Mouse (Mus musculus): ENCODE results near the gene Hapln2. TPM values are rescaled to one million over a fixed set of nuclear protein-coding genes. Genes with fewer than 3 reads are reported as not detected.

Gene Hapln2
- polyA plus RNA-seq, 1 experiment from 2014 or later = 0.10 TPM

GRCm38 (mm10) chr3:88042661-88043421 lies 15.5 kb upstream of the Hapln2 start, which contains the start of gene Gpatch4:
Gpatch4 (plus strand) TSS chr3:88043108.
- Histone ChIP-seq H3K36me3 (ENCODE audit: control insufficient read depth, insufficient read depth, low read length) (no peaks in the 10 kb centered on the region), H3K4me3 (ENCODE audit: low read length) (peak within 1 kb of the TSS; percentile 95), H3K9me3 (ENCODE audit: control insufficient read depth, low read length) (no peaks in the 10 kb centered on the region), H3K27ac (ENCODE audit: low read length) (peak within 1 kb of the TSS; percentile 65), H3K4me1 (replicated peaks; ENCODE audit: control insufficient read depth, insufficient read depth, low read length) (peaks cover 9% of the 10 kb centered on the region; the same call in 1 of the 2 replicates), H3K27me3 (ENCODE audit: control insufficient read depth, insufficient read depth, low read depth, low read length) (no peaks in the 10 kb centered on the region), H3K4me2 (ENCODE audit: low read depth, low read length) (peak within 1 kb of the TSS; percentile 82), H3K9ac (ENCODE audit: low read length) (peak within 1 kb of the TSS; percentile 75)
- 8% methylated on average over 36 of the region's 36 CpGs for WGBS
- ATAC-seq (ENCODE audit: low read depth) = peak; percentile 96

GRCm38 (mm10) chr3:88035561-88036293 lies 8.3 kb upstream of the Hapln2 start:
- Histone ChIP-seq H3K9ac (ENCODE audit: low read length) (no peak overlapping the region), H3K27me3 (ENCODE audit: control insufficient read depth, insufficient read depth, low read depth, low read length) (peaks cover 2% of the 10 kb centered on the region; the same call in 1 of the 2 replicates)
- WGBS = 37% methylated on average over 1 of the region's 1 CpGs

GRCm38 (mm10) chr3:88033506-88033905 lies 6.1 kb upstream of the Hapln2 start:
- Histone ChIP-seq H3K9ac (ENCODE audit: low read length) (no peak overlapping the region), H3K4me1 (replicated peaks; ENCODE audit: control insufficient read depth, insufficient read depth, low read length) (no peaks in the 10 kb centered on the region), H3K4me2 (ENCODE audit: low read depth, low read length) (no peak overlapping the region), H3K4me3 (ENCODE audit: low read length) (no peak overlapping the region), H3K36me3 (ENCODE audit: control insufficient read depth, insufficient read depth, low read length) (no peaks in the 10 kb centered on the region), H3K27me3 (ENCODE audit: control insufficient read depth, insufficient read depth, low read depth, low read length) (peaks cover 2% of the 10 kb centered on the region; the same call in 1 of the 2 replicates), H3K27ac (ENCODE audit: low read length) (no peak overlapping the region), H3K9me3 (ENCODE audit: control insufficient read depth, low read length) (no peaks in the 10 kb centered on the region)
- WGBS = 29% methylated on average over 5 of the region's 5 CpGs
- ATAC-seq (ENCODE audit: low read depth) = peak; percentile 26; the same call in 1 of the 2 replicates

More at GRCm38 (mm10) chr3:88035561-88036293, 8.3 kb upstream of the Hapln2 start:
- no peaks in the 10 kb centered on the region for H3K4me1 ChIP-seq (replicated peaks; ENCODE audit: control insufficient read depth, insufficient read depth, low read length)
- H3K4me2 ChIP-seq (ENCODE audit: low read depth, low read length) = no peak overlapping the region
- no peaks in the 10 kb centered on the region for H3K36me3 ChIP-seq (ENCODE audit: control insufficient read depth, insufficient read depth, low read length)
- no peaks in the 10 kb centered on the region for H3K9me3 ChIP-seq (ENCODE audit: control insufficient read depth, low read length)
- H3K4me3 ChIP-seq (ENCODE audit: low read length) = no peak overlapping the region
- ATAC-seq (ENCODE audit: low read depth) = no peak
- no peak overlapping the region for H3K27ac ChIP-seq (ENCODE audit: low read length)

- ATAC-seq (ENCODE audit: low read depth) = peak; percentile 75
- no peak overlapping the region for H3K4me3 ChIP-seq (ENCODE audit: low read length)
- no peak overlapping the region for H3K27ac ChIP-seq (ENCODE audit: low read length)
- no peak overlapping the region for H3K9ac ChIP-seq (ENCODE audit: low read length)
- H3K4me1 ChIP-seq (replicated peaks; ENCODE audit: control insufficient read depth, insufficient read depth, low read length) = no peaks in the 10 kb centered on the region
- H3K27me3 ChIP-seq (ENCODE audit: control insufficient read depth, insufficient read depth, low read depth, low read length) = peaks cover 2% of the 10 kb centered on the region
- WGBS = 9% methylated on average over 19 of the region's 19 CpGs
- peaks cover 3% of the 10 kb centered on the region for H3K9me3 ChIP-seq (ENCODE audit: control insufficient read depth, low read length)
- H3K36me3 ChIP-seq (ENCODE audit: control insufficient read depth, insufficient read depth, low read length) = no peaks in the 10 kb centered on the region
- no peak overlapping the region for H3K4me2 ChIP-seq (ENCODE audit: low read depth, low read length)
Measured at GRCm38 (mm10) chr3:88030608-88031395, 3.4 kb upstream of the Hapln2 start.

DNA sequence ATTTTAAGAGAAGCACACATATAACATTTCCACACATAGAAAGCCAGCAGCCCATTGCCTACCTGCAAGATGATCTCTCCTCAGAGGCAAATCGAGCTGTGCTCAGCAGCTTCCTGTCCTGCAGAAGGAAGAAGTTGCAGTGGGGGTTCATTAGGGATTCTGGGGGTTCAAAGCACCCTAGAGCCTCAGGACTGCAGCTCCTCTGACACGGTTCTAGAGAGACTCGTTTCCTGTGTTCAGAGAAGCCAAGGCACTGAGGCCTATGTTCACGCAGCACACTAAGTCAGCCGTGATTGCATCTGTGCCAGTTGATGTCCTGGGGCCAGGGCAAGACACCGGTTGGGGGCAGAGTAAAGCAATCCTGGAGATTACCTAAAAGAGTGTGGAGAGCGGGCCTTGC lies 560 bp downstream of the Hapln2 start:
- no peak for ATAC-seq (ENCODE audit: low read depth)
- Histone ChIP-seq H3K4me3 (ENCODE audit: low read length) (no peak overlapping the region), H3K27me3 (ENCODE audit: control insufficient read depth, insufficient read depth, low read depth, low read length) (peaks cover 39% of the 10 kb centered on the region), H3K9me3 (ENCODE audit: control insufficient read depth, low read length) (peaks cover 6% of the 10 kb centered on the region), H3K27ac (ENCODE audit: low read length) (no peak overlapping the region), H3K9ac (ENCODE audit: low read length) (no peak overlapping the region), H3K36me3 (ENCODE audit: control insufficient read depth, insufficient read depth, low read length) (no peaks in the 10 kb centered on the region), H3K4me2 (ENCODE audit: low read depth, low read length) (no peak overlapping the region), H3K4me1 (replicated peaks; ENCODE audit: control insufficient read depth, insufficient read depth, low read length) (peaks cover 15% of the 10 kb centered on the region)
- WGBS = 56% methylated on average over 7 of the region's 7 CpGs

DNA sequence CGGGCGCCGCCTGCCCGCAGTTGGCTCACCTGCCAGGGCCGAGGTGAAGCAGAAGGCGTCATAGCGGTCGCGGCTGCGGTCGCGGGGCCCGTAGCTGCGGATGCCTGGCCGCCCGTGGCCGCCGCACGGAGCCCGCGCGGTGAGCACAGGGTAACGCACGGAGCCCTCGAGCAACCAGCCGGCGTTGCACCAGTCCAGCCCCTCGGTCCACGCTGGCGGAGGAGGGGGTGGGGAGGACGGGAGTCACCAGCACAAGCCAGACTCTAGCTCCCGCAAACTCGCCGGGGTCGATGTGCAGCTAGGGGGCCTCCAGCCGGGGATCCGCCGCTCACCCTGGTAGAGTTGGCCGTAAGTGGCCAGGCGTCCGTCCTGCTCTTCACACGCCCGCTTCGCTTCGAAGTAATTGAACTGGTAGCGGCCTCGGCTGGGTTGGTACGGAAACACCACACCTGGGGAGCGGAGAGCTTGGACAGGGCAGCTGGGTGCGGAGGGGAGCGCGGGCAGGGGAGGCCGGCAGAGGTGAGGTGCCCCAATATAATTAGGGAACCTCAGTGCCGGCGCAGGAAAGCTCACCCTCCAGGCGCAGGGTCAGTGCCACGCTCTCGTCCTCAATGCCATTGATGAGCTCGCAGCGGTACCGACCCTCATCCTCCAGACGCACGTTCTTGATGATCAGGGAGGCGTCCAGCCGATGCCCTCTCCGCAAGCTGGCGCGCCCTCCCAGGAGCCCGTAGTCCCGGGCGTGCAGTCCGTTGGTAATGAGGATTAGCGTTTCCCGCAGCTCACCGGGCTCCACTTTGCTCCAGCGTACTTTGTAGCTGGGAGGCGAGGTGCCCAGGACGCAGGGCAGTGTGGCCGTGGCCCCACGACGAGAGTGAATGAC lies 4.0 kb downstream of the Hapln2 start:
- Histone ChIP-seq H3K9ac (ENCODE audit: low read length) (peak overlapping the region; percentile 51), H3K36me3 (ENCODE audit: control insufficient read depth, insufficient read depth, low read length) (no peaks in the 10 kb centered on the region), H3K9me3 (ENCODE audit: control insufficient read depth, low read length) (peaks cover 6% of the 10 kb centered on the region), H3K27ac (ENCODE audit: low read length) (no peak overlapping the region), H3K27me3 (ENCODE audit: control insufficient read depth, insufficient read depth, low read depth, low read length) (peaks cover 60% of the 10 kb centered on the region), H3K4me3 (ENCODE audit: low read length) (peak overlapping the region; percentile 63), H3K4me2 (ENCODE audit: low read depth, low read length) (peak overlapping the region; percentile 100), H3K4me1 (replicated peaks; ENCODE audit: control insufficient read depth, insufficient read depth, low read length) (peaks cover 15% of the 10 kb centered on the region)
- ATAC-seq (ENCODE audit: low read depth) = peak; percentile 69
- WGBS = 1% methylated on average over 72 of the region's 81 CpGs

DNA sequence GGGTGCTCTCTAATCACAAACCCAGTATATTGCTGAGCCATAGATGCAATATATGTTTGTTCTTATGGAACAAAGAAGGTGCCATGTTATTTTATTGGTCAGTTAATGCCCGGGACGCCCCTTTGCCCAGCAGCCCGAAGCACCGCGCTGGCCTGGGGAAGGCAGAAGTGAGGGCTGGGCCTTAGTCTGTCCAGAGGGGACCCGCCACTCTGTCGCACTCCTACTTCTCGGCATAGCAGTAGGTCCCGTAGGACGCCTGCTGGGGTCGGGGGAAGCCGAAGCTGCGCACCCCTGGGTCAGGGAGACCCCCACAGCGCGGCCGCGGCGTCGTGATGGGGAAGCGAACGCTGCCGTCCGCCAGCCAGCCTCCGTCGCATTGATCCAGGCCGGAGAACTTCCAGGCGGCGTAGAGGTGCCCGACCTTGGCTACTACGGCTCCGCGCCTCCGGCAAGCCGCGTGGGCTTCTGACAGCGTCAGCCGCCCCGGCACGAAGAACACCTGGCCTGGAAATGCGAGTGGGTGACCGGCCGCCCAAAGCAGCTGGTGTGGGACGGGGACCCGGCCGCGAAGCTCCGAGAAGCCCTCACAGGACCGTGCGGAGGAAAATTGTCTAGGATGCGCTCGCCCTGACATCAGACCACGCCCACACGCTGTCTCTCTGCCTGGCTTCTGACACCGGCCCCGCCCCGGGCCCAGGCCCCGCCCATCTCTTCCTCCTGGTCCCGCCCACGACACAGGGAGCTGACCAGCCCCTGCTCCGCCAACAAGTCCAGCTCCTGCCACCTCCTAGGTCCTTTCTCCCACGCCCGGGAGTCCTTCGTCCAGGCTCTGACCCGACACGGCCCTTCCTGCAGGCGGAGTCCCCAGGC lies 4.8 kb downstream of the Hapln2 start:
- H3K27ac ChIP-seq (ENCODE audit: low read length) = no peak overlapping the region
- H3K4me2 ChIP-seq (ENCODE audit: low read depth, low read length) = peak overlapping the region; percentile 100
- peak overlapping the region; percentile 63 for H3K4me3 ChIP-seq (ENCODE audit: low read length)
- peaks cover 3% of the 10 kb centered on the region; the same call in 1 of the 2 replicates for H3K9me3 ChIP-seq (ENCODE audit: control insufficient read depth, low read length)
- no peaks in the 10 kb centered on the region for H3K36me3 ChIP-seq (ENCODE audit: control insufficient read depth, insufficient read depth, low read length)
- H3K9ac ChIP-seq (ENCODE audit: low read length) = peak overlapping the region; percentile 51
- peaks cover 60% of the 10 kb centered on the region for H3K27me3 ChIP-seq (ENCODE audit: control insufficient read depth, insufficient read depth, low read depth, low read length)
- WGBS = 2% methylated on average over 64 of the region's 66 CpGs
- H3K4me1 ChIP-seq (replicated peaks; ENCODE audit: control insufficient read depth, insufficient read depth, low read length) = peaks cover 15% of the 10 kb centered on the region
- ATAC-seq (ENCODE audit: low read depth) = peak; percentile 95

All from lung, embryonic 16.5 days (tissue).